Mouse (Mus musculus): ENCODE data around the gene Cd6.

GRCm38 (mm10) chr19:10809428-10810175 lies 20.3 kb downstream of the Cd6 start:
- TF ChIP-seq CTCF (IDR thresholded peaks at IDR 0.05; ENCODE audit: low read depth) (no peak), EP300 (optimal IDR thresholded peaks at IDR 0.05) (no peak)
